Mouse (Mus musculus): ENCODE measurements around the gene Espn.
A peak's percentile ranks its signal among the peaks of the same experiment; 100 is the strongest.

Gene Espn

GRCm38 (mm10) chr4:152146033-152146827 lies 5.9 kb downstream of the Espn start:
- DNase-seq = no peak

DNA sequence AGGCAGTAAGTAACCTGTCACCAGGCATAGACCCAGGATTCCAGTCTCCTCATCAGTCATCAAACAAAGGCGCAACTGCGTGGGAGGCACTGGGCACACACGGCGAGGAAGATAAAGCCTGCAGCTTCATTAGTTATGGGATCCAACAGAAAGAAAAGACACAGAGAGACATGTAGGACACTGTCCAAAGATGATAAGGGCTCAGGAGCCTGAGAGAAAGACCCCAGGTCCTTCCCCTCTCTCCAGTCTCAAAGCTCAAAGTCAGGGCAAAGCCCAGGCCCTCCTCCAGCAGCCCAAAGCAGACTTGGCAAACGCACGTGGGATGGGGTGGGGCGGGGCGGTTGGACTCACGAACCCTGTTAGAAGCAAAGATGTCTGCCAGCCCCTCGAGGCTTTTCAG lies 6.7 kb downstream of the Espn start:
- DNase-seq = no peak

GRCm38 (mm10) chr4:152143632-152144031 lies 8.5 kb downstream of the Espn start:
- no peak for DNase-seq

- DNase-seq = no peak
These were observed 10.5 kb downstream of the Espn start for GRCm38 (mm10) chr4:152141521-152142135.

DNA sequence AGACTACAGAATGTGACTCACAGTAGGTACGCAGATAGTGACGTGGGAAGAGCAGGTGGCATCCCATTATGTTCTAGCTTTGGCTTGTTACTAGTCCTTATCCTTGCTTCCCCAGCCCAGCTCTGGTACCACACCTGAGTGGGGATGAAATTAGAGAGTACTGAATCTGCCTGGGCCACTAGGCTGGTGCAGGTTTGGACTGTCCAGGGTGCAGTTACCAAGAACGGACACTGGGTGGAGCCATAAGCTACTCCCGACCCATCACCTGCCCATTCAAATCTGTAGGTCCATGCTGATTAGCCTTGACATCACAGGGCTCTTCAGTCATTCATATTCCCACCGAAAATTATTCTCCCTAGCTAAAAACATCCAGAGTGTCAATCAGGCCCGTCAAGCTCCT lies 11.7 kb downstream of the Espn start:
- DNase-seq = peak; percentile 56

- DNase-seq = peak; percentile 81
These were observed 13.5 kb downstream of the Espn start for GRCm38 (mm10) chr4:152138497-152139260.

DNA sequence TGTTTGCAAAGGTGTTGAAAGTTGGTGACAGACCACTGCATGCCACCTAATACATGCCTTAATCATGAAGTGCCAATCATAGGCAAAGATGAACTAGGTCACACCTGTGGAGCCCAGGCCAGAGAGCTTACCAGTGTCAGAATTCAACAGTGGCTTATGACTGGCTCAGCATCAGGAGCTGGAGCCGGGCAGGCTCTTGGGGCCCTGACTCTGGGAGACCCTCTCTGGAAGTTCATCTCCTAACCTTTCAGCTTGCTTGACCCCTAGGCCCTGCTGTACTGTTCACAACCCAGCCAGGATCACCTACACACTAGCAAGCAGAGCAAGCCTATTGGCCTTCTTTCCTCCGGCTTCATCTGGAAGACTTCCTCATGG lies 15.3 kb downstream of the Espn start:
- no peak for DNase-seq

DNA sequence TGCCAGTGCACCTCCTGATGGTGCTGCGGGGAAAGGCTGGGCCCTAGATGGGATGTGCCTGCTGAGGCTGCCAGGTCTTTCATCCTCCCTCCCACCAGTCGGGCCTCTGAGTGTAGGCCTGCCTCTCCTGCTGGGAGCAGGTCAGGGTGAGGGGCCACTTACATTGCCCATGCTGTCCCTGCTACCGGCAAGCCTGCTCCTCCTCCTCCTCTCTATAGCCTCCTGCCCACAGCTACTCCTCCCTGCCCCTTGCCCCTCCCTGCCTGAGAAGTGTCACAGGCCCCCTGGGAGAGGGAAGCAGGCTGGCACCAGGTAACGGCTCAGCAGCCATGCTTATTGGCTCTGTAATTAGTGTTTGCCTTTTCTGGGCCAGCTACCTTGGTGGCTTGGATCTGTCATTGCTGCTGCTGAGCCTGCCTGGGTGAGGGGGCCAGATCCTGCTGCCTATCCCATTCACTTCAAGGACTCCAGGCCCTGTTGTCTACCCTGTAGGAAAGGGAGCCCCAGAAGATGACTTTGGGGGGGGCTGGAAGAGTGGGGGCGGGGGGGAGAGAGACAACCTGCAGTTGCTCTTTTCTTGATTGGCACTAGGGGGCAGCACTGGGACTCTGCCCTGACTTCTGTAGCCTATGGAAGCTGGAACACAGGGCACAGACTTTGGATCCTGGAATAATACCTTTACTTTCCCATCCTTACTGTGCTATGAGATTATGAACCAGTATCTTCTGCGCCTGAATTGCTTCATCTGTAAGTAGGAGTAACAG lies 15.9 kb downstream of the Espn start:
- no peak for DNase-seq

DNA sequence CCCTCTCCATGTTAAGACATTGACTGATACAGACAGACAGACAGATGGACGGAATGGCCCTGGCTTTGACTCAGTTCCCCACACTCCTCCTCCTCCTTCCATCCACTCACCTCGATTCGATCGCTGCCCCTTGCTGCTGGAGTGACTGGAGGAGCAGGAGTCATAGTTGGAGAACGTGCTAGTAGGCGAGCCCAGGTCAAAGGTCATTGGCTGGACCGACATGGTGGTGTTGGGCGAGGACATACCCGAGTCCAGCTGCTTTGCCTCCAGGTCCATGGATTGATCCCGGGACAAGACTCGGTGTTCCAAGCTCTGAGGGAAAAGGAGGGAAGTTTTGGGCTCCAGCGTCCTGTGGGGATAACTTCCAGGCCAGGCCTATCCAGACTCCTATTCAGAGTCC lies 16.8 kb downstream of the Espn start:
- DNase-seq = no peak

- DNase-seq = peak; percentile 76
These were observed 17.7 kb downstream of the Espn start for GRCm38 (mm10) chr4:152134507-152134906.

DNA sequence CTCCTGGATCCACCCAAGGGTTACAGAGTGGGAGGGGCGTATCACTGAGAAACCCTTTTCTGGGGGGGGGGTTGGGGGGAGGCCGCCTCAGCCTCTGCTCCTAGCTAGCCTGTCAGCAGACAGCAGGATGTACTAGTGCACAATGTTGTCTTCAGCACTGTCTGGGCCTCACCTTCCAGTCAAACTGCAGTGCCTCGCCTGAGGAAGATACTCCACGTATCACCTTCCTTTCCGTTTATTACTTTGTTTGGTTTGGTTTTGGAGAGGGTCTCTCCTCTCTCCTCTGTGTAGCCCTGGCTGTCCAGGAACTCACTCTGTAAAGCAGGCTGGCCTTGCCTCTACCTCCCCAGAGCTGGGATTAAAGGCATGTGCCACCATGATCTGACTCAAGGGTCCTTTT lies 19.0 kb downstream of the Espn start:
- DNase-seq = no peak

GRCm38 (mm10) chr4:152132772-152133169 lies 19.4 kb downstream of the Espn start:
- DNase-seq = no peak

DNA sequence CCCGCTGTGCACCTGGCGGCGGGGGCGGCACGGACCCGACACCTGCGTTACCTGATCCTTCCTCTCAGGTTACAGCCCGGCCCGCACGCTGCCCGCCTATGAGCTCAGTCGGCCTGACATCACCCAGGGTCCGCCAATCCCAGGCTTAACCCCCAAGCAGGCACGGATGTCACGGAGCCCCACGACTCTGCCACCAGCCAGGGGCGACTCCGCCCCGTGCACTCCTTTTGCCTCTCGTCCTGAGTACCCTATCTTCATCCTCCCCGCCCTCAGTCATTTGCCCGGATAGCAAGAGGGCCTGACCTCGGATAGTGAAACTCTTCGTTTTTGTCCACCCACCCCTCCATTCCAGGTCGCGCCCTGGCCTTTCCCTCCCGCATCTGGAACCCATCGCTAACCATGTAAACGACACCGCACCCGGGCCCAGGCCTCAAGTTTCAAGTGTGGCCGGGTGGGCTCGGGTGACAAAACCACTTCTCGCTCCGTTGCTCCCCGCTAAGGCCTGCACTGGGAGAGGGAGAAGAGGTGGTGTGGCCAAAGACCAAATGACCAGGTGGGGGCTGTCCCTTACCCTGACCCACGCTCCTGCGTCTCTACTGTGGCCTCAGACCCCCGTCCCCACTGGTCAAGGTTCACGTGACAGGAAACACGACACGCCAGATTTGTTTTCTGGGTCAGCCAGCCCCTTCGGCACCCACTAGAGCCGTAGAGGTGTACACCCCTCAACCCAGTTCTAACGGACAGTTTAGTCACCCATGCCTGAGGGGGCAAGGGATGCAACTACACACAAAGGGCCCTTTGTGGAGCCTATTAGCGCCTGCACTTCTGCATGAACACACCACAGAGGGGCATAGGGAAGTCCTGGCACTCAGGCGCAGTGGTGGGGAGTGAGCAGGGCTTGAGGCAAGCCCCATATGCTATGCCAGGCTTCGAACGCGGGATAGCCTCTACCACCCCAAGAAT lies 20.1 kb downstream of the Espn start:
- DNase-seq = no peak

GRCm38 (mm10) chr4:152130771-152131653 lies 21.2 kb downstream of the Espn start:
- DNase-seq = no peak

DNA sequence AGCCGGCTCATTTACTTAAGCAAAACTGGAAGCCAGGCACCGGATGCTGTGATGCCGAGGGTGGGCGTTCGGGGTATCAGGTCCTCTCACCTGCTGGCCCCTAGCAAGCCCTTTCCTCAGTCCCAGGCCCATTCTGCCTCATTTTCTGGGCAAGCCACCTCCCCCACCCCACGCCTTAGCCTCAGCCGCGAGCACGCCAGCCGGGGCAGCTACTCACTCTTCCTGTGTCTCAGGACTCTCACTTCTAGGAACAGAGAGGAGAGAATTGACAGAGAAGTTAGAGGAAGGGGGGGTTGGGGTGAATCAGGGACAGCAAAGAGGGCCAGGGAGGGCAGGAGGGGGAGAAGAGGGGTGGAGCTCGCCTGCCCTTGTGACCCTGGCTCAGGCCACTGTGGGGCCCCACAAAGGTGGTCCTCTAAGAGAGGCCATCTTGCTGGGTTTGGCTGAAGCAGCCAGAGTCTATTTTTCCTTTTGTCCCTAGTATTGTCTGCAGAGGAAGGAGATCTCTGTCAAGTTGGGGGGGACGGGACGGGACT lies 22.7 kb downstream of the Espn start:
- DNase-seq = no peak

DNA sequence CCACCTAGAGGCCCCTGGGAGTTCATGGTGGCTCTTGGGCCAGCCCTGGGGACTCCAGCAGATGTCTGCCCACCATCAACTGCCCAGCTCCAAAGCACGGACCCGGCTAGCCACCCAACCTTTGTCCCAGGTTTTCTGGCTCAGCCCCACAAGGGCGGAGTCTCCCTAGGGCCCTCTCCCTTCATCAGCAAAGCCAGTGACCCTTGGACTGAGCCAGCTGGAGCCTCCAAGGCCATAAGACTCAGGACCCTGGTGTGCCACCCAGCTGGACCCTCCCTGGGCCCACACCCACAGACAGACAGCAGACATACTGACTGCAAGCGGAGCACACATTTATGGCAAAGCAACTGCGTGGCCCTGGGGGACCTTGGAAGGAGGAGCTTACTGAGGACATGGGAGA lies 23.4 kb downstream of the Espn start:
- no peak for DNase-seq

- no peak for DNase-seq
These were observed 24.3 kb downstream of the Espn start for GRCm38 (mm10) chr4:152127884-152128283.

GRCm38 (mm10) chr4:152126026-152126920 lies 25.9 kb downstream of the Espn start:
- DNase-seq = no peak

Data from thymus, postnatal 25 days (tissue).